9 mouse cellular contexts compared by ENCODE assay signal in genomic region chr11:78837989-78838388, GRCm38 (mm10). TPM values are rescaled to one million over a fixed set of nuclear protein-coding genes. Genes with fewer than 3 reads are reported as not detected.
DNase-seq lines count a peak whose midpoint lies in the region; ATAC-seq and TF ChIP-seq lines count a peak whose summit lies in the region.
"Had no signal": no experiment of that assay in that cellular context is flagged by ENCODE, and none has a peak within 500 bp of the region (broad histone marks: within the 10 kb centered on the region; RNA-seq: fewer than 3 reads in every experiment).

No protein-coding gene starts in this region.

- H3K27me3 ChIP-seq in intestine, embryonic 14.5 days (replicated peaks; ENCODE audit: control insufficient read depth, insufficient read depth, low read length): no peaks in the 10 kb centered on the region
- no peaks in the 10 kb centered on the region for H3K27me3 ChIP-seq in intestine, embryonic 16.5 days (replicated peaks; ENCODE audit: control insufficient read depth, insufficient read depth, low read length)
- no peaks in the 10 kb centered on the region for H3K27me3 ChIP-seq in G1E (ENCODE audit: insufficient read depth, low read length)
- no peaks in the 10 kb centered on the region for H3K27me3 ChIP-seq in liver, postnatal 0 days (ENCODE audit: insufficient read depth, low read length)
- H3K27me3 ChIP-seq: liver, embryonic 15.5 days had no signal

- 0 out of 2 replicates have a peak, but pooled peaks cover 8% of the 10 kb centered on the region for H3K4me1 ChIP-seq in intestine, embryonic 14.5 days (replicated peaks; ENCODE audit: control insufficient read depth, insufficient read depth, low read length)
- H3K4me1 ChIP-seq in intestine, embryonic 16.5 days (ENCODE audit: control insufficient read depth, insufficient read depth, low read length): peaks cover 6% of the 10 kb centered on the region; the same call in 1 of the 2 replicates
- H3K4me1 ChIP-seq in G1E (ENCODE audit: insufficient read depth, low read depth, low read length): peaks cover 34% of the 10 kb centered on the region
- H3K4me1 ChIP-seq in liver, postnatal 0 days (ENCODE audit: insufficient read depth): peaks cover 10% of the 10 kb centered on the region

- H3K9ac ChIP-seq in intestine, embryonic 14.5 days (ENCODE audit: low read length): no peak overlapping the region
- H3K9ac ChIP-seq in intestine, embryonic 16.5 days (ENCODE audit: low read depth, low read length): no peak overlapping the region
- H3K9ac ChIP-seq in liver, postnatal 0 days (replicated peaks): no peak overlapping the region
- H3K9ac ChIP-seq: liver, embryonic 15.5 days had no signal

- H3K36me3 ChIP-seq in intestine, embryonic 14.5 days (ENCODE audit: control insufficient read depth, insufficient read depth, low read length): no peaks in the 10 kb centered on the region
- no peaks in the 10 kb centered on the region for H3K36me3 ChIP-seq in intestine, embryonic 16.5 days (ENCODE audit: control insufficient read depth, insufficient read depth, low read length)
- H3K36me3 ChIP-seq in G1E (replicated peaks): peaks cover 80% of the 10 kb centered on the region
- H3K36me3 ChIP-seq in liver, postnatal 0 days (replicated peaks; ENCODE audit: insufficient read depth, low read length): no peaks in the 10 kb centered on the region; the same call in 1 of the 2 replicates

- no peak for ATAC-seq in intestine, embryonic 14.5 days (replicated peaks; ENCODE audit: low FRiP score, low TSS enrichment, low read depth)
- ATAC-seq in intestine, embryonic 16.5 days: no peak
- no peak for ATAC-seq in G1E (ENCODE audit: extremely low read depth, insufficient number of reproducible peaks, low FRiP score, poor library complexity, severe bottlenecking)
- ATAC-seq in liver, postnatal 0 days: peak; percentile 45; the same call in 1 of the 2 replicates
- ATAC-seq in activated CD4-positive, CD25-positive, alpha-beta regulatory T cell, adult 4 months: no peak

- no peak overlapping the region for H3K4me2 ChIP-seq in intestine, embryonic 14.5 days (ENCODE audit: low read length)
- H3K4me2 ChIP-seq in intestine, embryonic 16.5 days (ENCODE audit: low read depth, low read length): no peak overlapping the region
- no peak overlapping the region for H3K4me2 ChIP-seq in liver, postnatal 0 days (ENCODE audit: low read depth, low read length)
- H3K4me2 ChIP-seq: liver, embryonic 15.5 days had no signal

- no peak overlapping the region for H3K27ac ChIP-seq in intestine, embryonic 14.5 days (ENCODE audit: low read depth)
- H3K27ac ChIP-seq in intestine, embryonic 16.5 days (ENCODE audit: low read length): no peak overlapping the region
- H3K27ac ChIP-seq in liver, postnatal 0 days (ENCODE audit: low read depth): no peak overlapping the region
- H3K27ac ChIP-seq: liver, embryonic 15.5 days had no signal

- peak; percentile 56 for TF ChIP-seq CTCF in G1E (IDR thresholded peaks at IDR 0.05; ENCODE audit: low read depth, low read length)
- peak; percentile 81 for TF ChIP-seq CTCF in liver, postnatal 0 days (IDR thresholded peaks at IDR 0.05; ENCODE audit: low read depth)

- DNase-seq in intestine, embryonic 14.5 days (ENCODE audit: low spot score): peak; percentile 94
- DNase-seq in G1E (ENCODE audit: low spot score): no peak
- DNase-seq in c-Kit-positive CD71-positive TER-119-positive erythroid progenitor cells, embryonic 14.5 days (ENCODE audit: low spot score): peak; percentile 70
- peak; percentile 19 for DNase-seq in gastrocnemius, postnatal 25 days
- peak; percentile 86 for DNase-seq in liver, postnatal 0 days
- peak; percentile 16 for DNase-seq in skeletal muscle tissue, adult 2 months (ENCODE audit: low read depth, low spot score)

- no peak overlapping the region for H3K4me3 ChIP-seq in intestine, embryonic 14.5 days (ENCODE audit: low read depth, low read length)
- H3K4me3 ChIP-seq in intestine, embryonic 16.5 days (ENCODE audit: low read length): no peak overlapping the region
- H3K4me3 ChIP-seq in G1E (ENCODE audit: low read depth, low read length): no peak overlapping the region
- no peak overlapping the region for H3K4me3 ChIP-seq in liver, postnatal 0 days (ENCODE audit: low read depth, low read length)
- H3K4me3 ChIP-seq: liver, embryonic 15.5 days had no signal

- 17% methylated on average over 11 of the region's 11 CpGs for whole genome bisulfite sequencing in intestine, embryonic 14.5 days
- WGBS in intestine, embryonic 16.5 days: 18% methylated on average over 11 of the region's 11 CpGs
- WGBS in liver, postnatal 0 days (ENCODE audit: insufficient replicate concordance): 14% methylated on average over 11 of the region's 11 CpGs

- no peaks in the 10 kb centered on the region for H3K9me3 ChIP-seq in intestine, embryonic 14.5 days (ENCODE audit: control insufficient read depth, low read length)
- H3K9me3 ChIP-seq in intestine, embryonic 16.5 days (ENCODE audit: control insufficient read depth, low read length): no peaks in the 10 kb centered on the region
- peaks cover 5% of the 10 kb centered on the region for H3K9me3 ChIP-seq in G1E (replicated peaks)
- H3K9me3 ChIP-seq in liver, postnatal 0 days (ENCODE audit: low read length): no peaks in the 10 kb centered on the region
- H3K9me3 ChIP-seq: liver, embryonic 15.5 days had no signal

- TF ChIP-seq EP300 in liver, postnatal 0 days (IDR thresholded peaks at IDR 0.05; ENCODE audit: low read depth): no peak

RNA-seq across cellular contexts. Expression of gene Lyrm9, which starts 11.6 kb away (rescaled TPM):
- 13.0 and 14.2 TPM in 2 replicates for polyA plus RNA-seq in intestine, embryonic 14.5 days (2014; fragmentation: Nextera tagmentation; extraction: Ambion mirVana)
- polyA plus RNA-seq in intestine, embryonic 16.5 days (2015; fragmentation: Nextera tagmentation; extraction: Ambion mirVana): 20.7 and 21.9 TPM in 2 replicates
- total RNA-seq in G1E (2014; fragmentation: Nextera tagmentation) (15.2 and 24.9 TPM in 2 replicates), G1E (2017) (52.1 and 86.5 TPM in 2 replicates)
- polyA plus RNA-seq in G1E (2012): 211 and 274 TPM in 2 replicates
- total RNA-seq in gastrocnemius, postnatal 25 days (2021): 10 to 100 TPM; 10.8 to 14.5 TPM
- polyA plus RNA-seq in liver, postnatal 0 days (2015; fragmentation: Nextera tagmentation; extraction: Ambion mirVana): 12.9 and 16.5 TPM in 2 replicates
- polyA plus RNA-seq in activated CD4-positive, CD25-positive, alpha-beta regulatory T cell, adult 4 months (2017; shearing (Covaris generic)): 10 to 100 TPM; 26.4 to 33.4 TPM
